Mouse (Mus musculus) lung, postnatal 0 days (tissue): ENCODE results near the gene Upk1a.
A peak's percentile ranks its signal among the peaks of the same experiment; 100 is the strongest.

Experiments
- CTCF ChIP-seq: IDR thresholded peaks from 2 replicates; pipeline ENCODE4 v1.5.1; 2016; ENCODE audit warnings: antibody characterized with exemption, mild to moderate bottlenecking
- EP300 ChIP-seq: IDR thresholded peaks from 2 replicates; pipeline ENCODE4 v1.6.1; 2016; ENCODE audit warnings: antibody characterized with exemption, mild to moderate bottlenecking, control low read depth

DNA sequence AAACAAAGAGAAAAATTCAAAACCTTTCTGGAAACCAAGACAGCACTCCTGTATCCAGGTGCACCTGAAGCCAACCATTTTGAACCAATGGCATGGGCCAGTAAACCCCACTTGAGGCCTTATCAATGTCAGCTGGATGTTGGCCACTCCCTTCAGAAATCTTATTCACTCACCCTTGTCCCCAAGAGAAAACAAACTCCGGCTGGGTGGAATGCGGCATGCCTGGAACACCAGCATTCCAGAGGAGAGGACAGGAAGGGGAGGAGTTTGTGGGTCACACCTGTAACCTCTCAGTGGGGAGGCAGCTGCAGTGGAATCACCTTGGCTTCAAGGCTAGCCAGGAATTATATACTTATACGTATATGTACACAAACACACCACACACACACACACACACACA is 10.1 kb downstream of the Upk1a start:
- TF ChIP-seq EP300, result peak; percentile 99
- no peak for TF ChIP-seq CTCF
